Mouse (Mus musculus): ENCODE measurements around the gene Hoxb4.

The Hoxb4 gene

GRCm38 (mm10) chr11:96317608-96318367 is at the start of gene Hoxb4:
Hoxb4 (plus strand) TSS chr11:96318267.
- no peak for DNase-seq (ENCODE audit: low spot score in 2 of 2)

GRCm38 (mm10) chr11:96269869-96270268 is 48.2 kb upstream of the Hoxb4 start:
- no peak for DNase-seq (ENCODE audit: low spot score in 2 of 2)

GRCm38 (mm10) chr11:96270996-96271540 is 47.0 kb upstream of the Hoxb4 start, which contains the start of gene Hoxb9:
Hoxb9 (plus strand) TSS chr11:96271457.
- DNase-seq (ENCODE audit: low spot score in 2 of 2), result no peak

- no peak for DNase-seq (ENCODE audit: low spot score in 2 of 2)
These were observed 46.5 kb upstream of the Hoxb4 start for GRCm38 (mm10) chr11:96271541-96272011.

- DNase-seq (ENCODE audit: low spot score in 2 of 2), result no peak
These were observed 45.8 kb upstream of the Hoxb4 start for GRCm38 (mm10) chr11:96272024-96272921.

- no peak for DNase-seq (ENCODE audit: low spot score in 2 of 2)
These were observed 43.6 kb upstream of the Hoxb4 start for GRCm38 (mm10) chr11:96274428-96274827.

GRCm38 (mm10) chr11:96275896-96276295 is 42.2 kb upstream of the Hoxb4 start:
- no peak for DNase-seq (ENCODE audit: low spot score in 2 of 2)

- no peak for DNase-seq (ENCODE audit: low spot score in 2 of 2)
These were observed 40.7 kb upstream of the Hoxb4 start for GRCm38 (mm10) chr11:96277151-96278044.

- DNase-seq (ENCODE audit: low spot score in 2 of 2), result no peak
These were observed 39.7 kb upstream of the Hoxb4 start for GRCm38 (mm10) chr11:96278324-96278723.

GRCm38 (mm10) chr11:96278773-96279172 is 39.3 kb upstream of the Hoxb4 start:
- peak; percentile 27 to 83 for DNase-seq (ENCODE audit: low spot score in 2 of 2)

GRCm38 (mm10) chr11:96279421-96280233 is 38.4 kb upstream of the Hoxb4 start:
- DNase-seq (ENCODE audit: low spot score in 2 of 2), result no peak

GRCm38 (mm10) chr11:96280399-96281378 is 37.4 kb upstream of the Hoxb4 start:
- no peak for DNase-seq (ENCODE audit: low spot score in 2 of 2)

- DNase-seq (ENCODE audit: low spot score in 2 of 2), result no peak
These were observed 36.7 kb upstream of the Hoxb4 start for GRCm38 (mm10) chr11:96281396-96281795.

GRCm38 (mm10) chr11:96281855-96282570 is 36.1 kb upstream of the Hoxb4 start, which contains the start of gene Hoxb8:
Hoxb8 (plus strand) TSS chr11:96281905.
- DNase-seq (ENCODE audit: low spot score in 2 of 2), result no peak

GRCm38 (mm10) chr11:96282795-96283430 is 35.2 kb upstream of the Hoxb4 start:
- no peak for DNase-seq (ENCODE audit: low spot score in 2 of 2)

- no peak for DNase-seq (ENCODE audit: low spot score in 2 of 2)
These were observed 33.9 kb upstream of the Hoxb4 start for GRCm38 (mm10) chr11:96284041-96284749.
